ENCODE assay signal across 12 mouse cellular contexts in the genomic region with DNA sequence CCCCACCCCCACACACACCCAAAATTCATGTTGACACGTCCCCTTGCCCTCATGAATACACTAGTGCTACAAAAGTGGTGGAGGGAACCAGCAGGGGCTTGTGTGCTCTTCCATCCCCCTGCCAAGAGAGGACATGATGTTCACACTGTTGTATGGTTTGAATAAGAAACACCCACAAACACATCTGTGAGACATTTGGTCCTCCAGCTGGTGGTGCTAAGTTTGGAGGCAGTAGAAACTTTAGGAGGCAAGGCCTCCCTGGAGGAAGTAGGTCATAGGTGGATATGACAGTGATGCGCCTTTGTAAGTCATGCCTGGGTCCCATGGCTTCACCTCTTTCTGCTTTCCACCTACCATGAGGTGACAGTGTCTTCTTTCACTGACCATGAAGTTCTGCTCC.
"Had no signal": no experiment of that assay in that cellular context is flagged by ENCODE, and none has a peak within 500 bp of the region (broad histone marks: within the 10 kb centered on the region; RNA-seq: fewer than 3 reads in every experiment).

No protein-coding gene starts in this region.

- ATAC-seq: intestine, postnatal 0 days had no signal

- DNase-seq: kidney, adult 2 months; kidney, postnatal 25 days; layer of hippocampus, postnatal 36 days; liver, embryonic 13.5 days; lung, adult 2 months; lung, postnatal 14 days; lung, postnatal 4 days; midbrain, embryonic 14.5 days; thymus, adult 2 months; thymus, postnatal 14 days; thymus, postnatal 4 days had no signal
